Mouse (Mus musculus) limb, embryonic 14.5 days (tissue): ENCODE data around the gene Ncam1. TPM values are rescaled to one million over a fixed set of nuclear protein-coding genes. Genes with fewer than 3 reads are reported as not detected.

Source experiments
- ATAC-seq: fragments of 200-750 bp; cut with Nextera tagmentation; 2 replicates; pipeline ENCODE4 v1.8.0; 2017; ENCODE audit warnings: low read depth, moderate number of reproducible peaks, moderate TSS enrichment; ENCODE audit not compliant: low FRiP score
- DNase-seq: peaks from one replicate; pipeline ENCODE4 v3.0.0-alpha.2; 2015; ENCODE audit warnings: low spot score
- H3K27ac ChIP-seq: fragments of 300-500 bp; sonication (generic); replicated peaks from 2 replicates; pipeline ENCODE4 v1.5.1; 2014; ENCODE audit warnings: low read depth, mild to moderate bottlenecking, low read length, moderate library complexity, mixed read lengths
- H3K27me3 ChIP-seq: fragments of 300-500 bp; sonication (generic); 2 replicates; pipeline ENCODE4 v1.6.1; 2014; ENCODE audit warnings: low read length, mixed read lengths; ENCODE audit not compliant: control insufficient read depth, insufficient read depth
- H3K36me3 ChIP-seq: fragments of 300-500 bp; sonication (generic); 2 replicates; pipeline ENCODE4 v1.6.1; 2014; ENCODE audit warnings: mild to moderate bottlenecking, low read length, moderate library complexity, mixed read lengths; ENCODE audit not compliant: control insufficient read depth, insufficient read depth
- H3K4me1 ChIP-seq: fragments of 300-500 bp; sonication (generic); 2 replicates; pipeline ENCODE4 v1.6.1; 2014; ENCODE audit warnings: antibody characterized with exemption, low read length, mixed read lengths; ENCODE audit not compliant: control insufficient read depth, insufficient read depth
- H3K4me2 ChIP-seq: fragments of 300-500 bp; sonication (generic); replicated peaks from 2 replicates; pipeline ENCODE4 v1.6.1; 2014; ENCODE audit warnings: low read depth, mild to moderate bottlenecking, low read length, moderate library complexity; ENCODE audit not compliant: severe bottlenecking
- H3K4me3 ChIP-seq: fragments of 300-500 bp; sonication (generic); replicated peaks from 2 replicates; pipeline ENCODE4 v1.5.1; 2014; ENCODE audit warnings: low read length
- H3K9ac ChIP-seq: fragments of 300-500 bp; sonication (generic); 2 replicates; pipeline ENCODE4 v1.6.1; 2014; ENCODE audit warnings: mild to moderate bottlenecking, low read depth, low read length, moderate library complexity; ENCODE audit not compliant: severe bottlenecking
- H3K9me3 ChIP-seq: fragments of 300-500 bp; sonication (generic); 2 replicates; pipeline ENCODE4 v1.6.1; 2016; ENCODE audit warnings: low read length; ENCODE audit not compliant: control insufficient read depth
- POLR2A ChIP-seq: fragments of 200-500 bp; IDR thresholded peaks from 2 replicates; pipeline ENCODE4 v1.8.0; 2012; ENCODE audit warnings: inconsistent platforms, mild to moderate bottlenecking, moderate library complexity, borderline replicate concordance; ENCODE audit not compliant: insufficient read depth, insufficient read length; ENCODE audit errors: extremely low read depth
- WGBS: fragments of 180-500 bp; shearing (Covaris S2); extraction: QIAGEN DNeasy Blood & Tissue Kit; methylation state at CpG from one replicate; pipeline ENCODE4 v1.1.7; 2014; 5-methylcytosine and 5-hydroxymethylcytosine counted together
- polyA plus RNA-seq, 2 experiments: library from polyadenylated mRNA; depleted of rRNA in 1 of 2; stranded (reverse) in 1 of 2; unstranded in 1 of 2; fragments of >200 nt; fragmentation: Nextera tagmentation in 1 of 2; extraction: Ambion mirVana in 1 of 2; gene quantifications; 2 replicates each; pipeline versions ENCODE4 v1.2.1 to v1.2.3; 2012 to 2014

Ncam1 gene
- polyA plus RNA-seq, 2 experiments: 31.1 to 62.5 TPM

- DNase-seq (no peak), ATAC-seq (no peak)
- Histone ChIP-seq H3K4me3 (no peak overlapping the region), H3K27ac (no peak overlapping the region), H3K4me2 (no peak overlapping the region), H3K4me1 (no peaks in the 10 kb centered on the region), H3K36me3 (no peaks in the 10 kb centered on the region), H3K9ac (no peak overlapping the region), H3K27me3 (no peaks in the 10 kb centered on the region), H3K9me3 (no peaks in the 10 kb centered on the region)
- WGBS: 83% methylated on average over 11 of the region's 11 CpGs
- no peak for TF ChIP-seq POLR2A
Measured at GRCm38 (mm10) chr9:49692791-49693190, 105.9 kb downstream of the Ncam1 start.

- no peaks in the 10 kb centered on the region for H3K36me3 ChIP-seq
Measured at GRCm38 (mm10) chr9:49691344-49691743, 107.4 kb downstream of the Ncam1 start.

GRCm38 (mm10) chr9:49683566-49684273, 115.0 kb downstream of the Ncam1 start:
- no peak for DNase-seq
- H3K4me1 ChIP-seq: peaks cover 17% of the 10 kb centered on the region
- H3K27me3 ChIP-seq: no peaks in the 10 kb centered on the region
- no peaks in the 10 kb centered on the region for H3K36me3 ChIP-seq
- H3K27ac ChIP-seq: no peak overlapping the region
- no peak overlapping the region for H3K4me2 ChIP-seq
- H3K4me3 ChIP-seq: no peak overlapping the region
- no peak overlapping the region for H3K9ac ChIP-seq
- ATAC-seq: no peak
- 85% methylated on average over 8 of the region's 8 CpGs for WGBS
- TF ChIP-seq POLR2A: no peak
- H3K9me3 ChIP-seq: no peaks in the 10 kb centered on the region

More at GRCm38 (mm10) chr9:49691344-49691743, 107.4 kb downstream of the Ncam1 start:
- Histone ChIP-seq H3K27me3 (no peaks in the 10 kb centered on the region), H3K9me3 (no peaks in the 10 kb centered on the region), H3K4me3 (no peak overlapping the region), H3K27ac (no peak overlapping the region), H3K4me2 (no peak overlapping the region), H3K9ac (no peak overlapping the region), H3K4me1 (no peaks in the 10 kb centered on the region)
- TF ChIP-seq POLR2A: no peak
- no peak for DNase-seq
- no peak for ATAC-seq
- 67% methylated on average over 2 of the region's 2 CpGs for WGBS

- H3K4me2 ChIP-seq: no peak overlapping the region
- no peaks in the 10 kb centered on the region for H3K36me3 ChIP-seq
- H3K27me3 ChIP-seq: no peaks in the 10 kb centered on the region
- H3K27ac ChIP-seq: no peak overlapping the region
- H3K4me1 ChIP-seq: peaks cover 17% of the 10 kb centered on the region
- DNase-seq: no peak
- ATAC-seq: no peak
- no peak overlapping the region for H3K4me3 ChIP-seq
- no peak overlapping the region for H3K9ac ChIP-seq
- WGBS: 44% methylated on average over 7 of the region's 7 CpGs
- no peak for TF ChIP-seq POLR2A
- no peaks in the 10 kb centered on the region for H3K9me3 ChIP-seq
Measured at GRCm38 (mm10) chr9:49681848-49682469, 116.8 kb downstream of the Ncam1 start.

GRCm38 (mm10) chr9:49679270-49679669, 119.5 kb downstream of the Ncam1 start:
- 19% methylated on average over 3 of the region's 3 CpGs for WGBS
- Histone ChIP-seq H3K27me3 (no peaks in the 10 kb centered on the region), H3K4me1 (peaks cover 27% of the 10 kb centered on the region), H3K9me3 (no peaks in the 10 kb centered on the region), H3K9ac (no peak overlapping the region), H3K36me3 (no peaks in the 10 kb centered on the region), H3K4me3 (no peak overlapping the region), H3K27ac (no peak overlapping the region), H3K4me2 (no peak overlapping the region)
- DNase-seq (peak; percentile 29), ATAC-seq (peak; percentile 77; the same call in 1 of the 2 replicates)
- no peak for TF ChIP-seq POLR2A
